Mouse (Mus musculus) stomach, embryonic 14.5 days (tissue): ENCODE measurements around the gene Cox5b. TPM values are rescaled to one million over a fixed set of nuclear protein-coding genes. Genes with fewer than 3 reads are reported as not detected.

Experiments
- ATAC-seq: fragments of 200-750 bp; cut with Nextera tagmentation; 2 replicates; pipeline ENCODE4 v1.8.0; 2017; ENCODE audit warnings: low read depth, moderate TSS enrichment; ENCODE audit not compliant: insufficient number of reproducible peaks, insufficient read depth, low FRiP score
- H3K27ac ChIP-seq: fragments of 300-500 bp; sonication (generic); 2 replicates; pipeline ENCODE4 v1.5.1; 2014; ENCODE audit warnings: mild to moderate bottlenecking, low read length, moderate library complexity, mixed read lengths
- H3K27me3 ChIP-seq: fragments of 300-500 bp; sonication (generic); 2 replicates; pipeline ENCODE4 v1.6.1; 2014; ENCODE audit warnings: low read length, control low read depth, mixed read lengths; ENCODE audit not compliant: control insufficient read depth, insufficient read depth
- H3K36me3 ChIP-seq: fragments of 300-500 bp; sonication (generic); 2 replicates; pipeline ENCODE4 v1.6.1; 2014; ENCODE audit warnings: mild to moderate bottlenecking, control low read depth, low read length, moderate library complexity, mixed read lengths; ENCODE audit not compliant: control insufficient read depth, insufficient read depth
- H3K4me1 ChIP-seq: fragments of 300-500 bp; sonication (generic); 2 replicates; pipeline ENCODE4 v1.6.1; 2014; ENCODE audit warnings: low read length, control low read depth, mixed read lengths; ENCODE audit not compliant: control insufficient read depth, insufficient read depth
- H3K4me2 ChIP-seq: fragments of 300-500 bp; sonication (generic); replicated peaks from 2 replicates; pipeline ENCODE4 v1.6.1; 2014; ENCODE audit warnings: low read depth, low read length, control low read depth
- H3K4me3 ChIP-seq: fragments of 300-500 bp; sonication (generic); 2 replicates; pipeline ENCODE4 v1.5.1; 2014; ENCODE audit warnings: low read depth, low read length, control low read depth
- H3K9ac ChIP-seq: fragments of 300-500 bp; sonication (generic); replicated peaks from 2 replicates; pipeline ENCODE4 v1.6.1; 2014; ENCODE audit warnings: low read depth, mild to moderate bottlenecking, control low read depth, low read length, moderate library complexity, mixed read lengths
- H3K9me3 ChIP-seq: fragments of 300-500 bp; sonication (generic); 2 replicates; pipeline ENCODE4 v1.6.1; 2016; ENCODE audit warnings: low read depth, low read length, control low read depth; ENCODE audit not compliant: control insufficient read depth
- WGBS: fragments of 180-500 bp; shearing (Covaris S2); extraction: QIAGEN DNeasy Blood & Tissue Kit; methylation state at CpG from one replicate; pipeline ENCODE4 v1.1.7; 2014; 5-methylcytosine and 5-hydroxymethylcytosine counted together
- microRNA-seq: library from miRNA; unstranded; fragments of <30 nt; microRNA quantifications from one replicate; pipeline ENCODE4, GENCODE M21; 2016
- polyA plus RNA-seq: library from polyadenylated mRNA; unstranded; fragments of >200 nt; fragmentation: Nextera tagmentation; extraction: Ambion mirVana; gene quantifications from 2 replicates; pipeline ENCODE4 v1.2.1, GENCODE M21; 2014

The Cox5b gene
- polyA plus RNA-seq, 1 experiment from 2014 or later, result 651 TPM

DNA sequence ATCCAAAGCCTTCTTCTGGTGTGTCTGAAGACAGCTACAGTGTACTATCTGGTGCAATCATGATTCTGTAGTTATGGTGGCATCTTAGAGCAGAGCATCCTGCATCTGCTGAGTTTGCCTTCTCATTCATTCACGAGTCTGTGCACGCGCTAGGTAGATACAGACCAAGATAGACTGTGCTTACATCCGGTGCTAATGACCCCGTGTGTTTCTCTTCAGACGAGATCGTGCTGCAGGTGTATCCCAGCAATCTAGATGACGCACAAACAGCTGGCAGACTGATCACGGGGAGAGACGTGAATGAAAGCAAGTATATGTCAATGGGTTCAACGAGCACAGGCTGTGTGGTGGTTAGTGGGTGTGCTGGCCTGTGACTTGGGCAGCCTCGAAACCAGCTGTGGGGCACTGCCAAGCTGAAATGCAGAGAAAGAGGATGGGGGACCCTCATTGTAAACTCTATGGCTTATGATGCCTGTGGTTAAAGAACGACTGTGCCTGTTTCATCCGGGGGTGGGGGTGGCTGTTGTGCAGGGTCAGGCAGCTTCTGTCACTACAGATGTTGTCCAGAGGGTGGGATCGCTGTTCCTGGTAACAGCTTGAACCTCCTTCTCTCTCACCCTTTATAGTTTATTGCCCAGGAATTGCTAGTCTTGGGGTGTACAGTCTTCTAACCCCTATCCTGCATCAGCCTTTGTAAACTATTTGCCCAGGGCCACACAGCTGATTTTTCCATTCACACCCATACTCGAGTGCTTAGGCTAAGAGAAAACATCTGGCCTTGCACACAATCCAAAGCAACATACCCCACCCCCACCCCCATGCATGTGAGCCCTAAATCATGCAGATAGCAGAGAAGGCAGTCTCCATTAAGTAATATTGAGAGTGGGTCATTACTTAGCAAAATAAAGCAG lies 32.2 kb downstream of the Cox5b start:
- no peak overlapping the region for H3K27ac ChIP-seq

DNA sequence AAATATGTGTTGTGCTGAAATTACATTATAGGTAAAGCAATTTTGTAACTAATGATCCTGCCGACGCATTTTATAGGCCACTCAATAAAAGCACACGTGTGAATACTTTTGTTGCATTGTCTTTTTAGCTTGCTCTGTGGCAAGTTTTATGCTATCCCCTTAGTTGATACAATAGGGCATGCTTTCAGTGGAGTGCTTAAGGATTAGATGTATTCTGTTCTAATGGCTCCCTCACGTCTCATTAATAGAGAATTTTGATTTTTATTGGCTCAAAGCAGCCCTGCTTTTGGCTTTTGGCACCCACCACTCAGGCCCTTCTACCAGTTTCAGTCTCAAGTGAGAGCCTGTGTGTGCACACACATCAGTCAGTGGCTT lies 32.8 kb downstream of the Cox5b start:
- Histone ChIP-seq H3K27ac (no peak overlapping the region), H3K4me3 (no peak overlapping the region), H3K9me3 (no peaks in the 10 kb centered on the region), H3K36me3 (no peaks in the 10 kb centered on the region), H3K9ac (no peak overlapping the region), H3K27me3 (no peaks in the 10 kb centered on the region), H3K4me2 (no peak overlapping the region), H3K4me1 (0 out of 2 replicates have a peak, but pooled peaks cover 5% of the 10 kb centered on the region)
- 69% methylated on average over 4 of the region's 4 CpGs for WGBS
- ATAC-seq, result no peak

More for the DNA sequence above, 32.2 kb downstream of the Cox5b start:
- Histone ChIP-seq H3K4me3 (no peak overlapping the region), H3K9ac (no peak overlapping the region), H3K27me3 (no peaks in the 10 kb centered on the region), H3K4me2 (no peak overlapping the region), H3K36me3 (no peaks in the 10 kb centered on the region), H3K4me1 (0 out of 2 replicates have a peak, but pooled peaks cover 5% of the 10 kb centered on the region), H3K9me3 (no peaks in the 10 kb centered on the region)
- ATAC-seq, result no peak
- 60% methylated on average over 16 of the region's 16 CpGs for WGBS

DNA sequence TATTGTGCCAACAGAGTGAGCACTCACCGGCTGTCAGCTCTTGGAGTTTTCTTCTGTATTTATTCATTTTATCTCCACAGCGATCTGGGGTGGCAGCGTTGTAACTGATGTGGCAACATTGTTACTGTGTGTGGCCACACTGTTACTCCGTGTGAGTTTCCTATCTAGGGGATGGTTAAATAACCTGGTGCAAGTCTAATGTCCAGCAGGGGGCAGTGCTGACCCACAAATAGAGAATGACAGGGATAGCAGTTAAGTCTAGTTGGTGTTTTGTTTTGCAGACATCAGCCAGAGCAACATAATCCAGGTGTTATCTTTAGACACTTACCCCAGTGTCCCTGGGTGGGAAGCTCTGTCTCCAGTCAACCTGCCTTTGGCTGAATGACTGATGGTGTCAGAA lies 46.1 kb downstream of the Cox5b start:
- Histone ChIP-seq H3K27me3 (no peaks in the 10 kb centered on the region), H3K4me2 (no peak overlapping the region), H3K9ac (no peak overlapping the region), H3K27ac (no peak overlapping the region), H3K4me3 (no peak overlapping the region), H3K4me1 (no peaks in the 10 kb centered on the region), H3K9me3 (no peaks in the 10 kb centered on the region), H3K36me3 (no peaks in the 10 kb centered on the region)
- ATAC-seq, result no peak
- 12% methylated on average over 4 of the region's 4 CpGs for WGBS

DNA sequence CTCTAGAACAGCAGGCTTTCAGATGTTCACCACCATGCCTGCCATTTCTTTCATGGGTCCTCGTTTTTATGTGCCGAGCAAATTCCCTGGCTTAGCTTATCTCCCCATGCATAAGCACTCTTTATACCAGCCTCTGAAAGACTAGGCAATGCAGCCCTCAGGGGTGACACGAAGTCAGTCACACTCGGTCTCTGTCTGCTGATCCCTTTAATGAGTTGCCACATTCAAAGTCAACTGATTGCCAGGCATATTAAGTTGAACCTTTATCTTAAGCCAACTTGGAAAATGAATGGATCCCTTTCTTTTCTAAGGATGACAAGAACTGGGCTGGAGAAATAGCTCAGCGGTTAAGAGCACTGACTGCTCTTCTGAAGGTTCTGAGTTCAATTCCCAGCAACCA lies 48.0 kb downstream of the Cox5b start:
- Histone ChIP-seq H3K9me3 (no peaks in the 10 kb centered on the region), H3K27me3 (no peaks in the 10 kb centered on the region), H3K27ac (no peak overlapping the region), H3K4me3 (no peak overlapping the region), H3K9ac (no peak overlapping the region), H3K4me1 (no peaks in the 10 kb centered on the region), H3K4me2 (no peak overlapping the region), H3K36me3 (no peaks in the 10 kb centered on the region)
- 78% methylated on average over 5 of the region's 5 CpGs for WGBS
- ATAC-seq, result no peak

DNA sequence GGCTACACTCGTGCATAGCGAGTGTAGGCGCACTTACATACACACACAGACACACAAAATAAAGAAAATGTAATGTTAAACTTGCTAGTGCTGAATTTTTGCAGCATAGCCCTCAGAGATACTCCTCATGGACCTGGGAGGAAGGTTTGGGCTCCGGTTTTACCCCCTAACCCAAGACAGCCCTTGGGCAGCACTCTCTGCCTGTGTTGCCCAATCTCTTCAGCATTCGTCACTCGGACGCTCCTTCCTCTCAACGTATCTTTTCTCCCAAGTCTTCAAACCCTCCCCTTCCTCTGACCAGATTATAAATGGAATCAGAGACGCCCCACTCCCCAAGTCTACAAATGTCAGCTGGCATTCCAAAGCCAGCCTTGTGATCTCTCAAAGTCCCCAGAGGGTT lies 51.8 kb downstream of the Cox5b start:
- H3K9ac ChIP-seq, result no peak overlapping the region
- no peak for ATAC-seq
- WGBS, result 72% methylated on average over 9 of the region's 9 CpGs
- H3K27me3 ChIP-seq, result no peaks in the 10 kb centered on the region
- no peaks in the 10 kb centered on the region for H3K9me3 ChIP-seq
- no peaks in the 10 kb centered on the region for H3K36me3 ChIP-seq
- H3K4me2 ChIP-seq, result no peak overlapping the region
- H3K27ac ChIP-seq, result no peak overlapping the region
- H3K4me3 ChIP-seq, result no peak overlapping the region
- no peaks in the 10 kb centered on the region for H3K4me1 ChIP-seq

Small RNA genes within 50 kb of the gene (microRNA-seq; reads per million reads assigned to microRNA genes)
- not detected for gene Gm24133

Other genes with a start within 250 kb of the Cox5b start
- 31.9 and 35.0 TPM in 2 replicates for gene Lman2l, start 246.2 kb upstream of the Cox5b start, polyA plus RNA-seq
- gene Cnnm4, start 219.8 kb upstream of the Cox5b start, polyA plus RNA-seq, result 14.1 and 14.4 TPM in 2 replicates
- gene Cnnm3, start 179.6 kb upstream of the Cox5b start, polyA plus RNA-seq, result 6.2 and 8.4 TPM in 2 replicates
- 16.8 and 19.4 TPM in 2 replicates for gene Ankrd23, start 154.6 kb upstream of the Cox5b start, polyA plus RNA-seq
- 0.39 TPM in 1 of 2 replicates, not detected in the other for gene Gm42417, start 152.0 kb upstream of the Cox5b start, polyA plus RNA-seq
- gene Ankrd39, start 144.0 kb upstream of the Cox5b start, polyA plus RNA-seq, result 26.2 and 30.4 TPM in 2 replicates
- 4.2 and 4.3 TPM in 2 replicates for gene Sema4c, start 133.1 kb upstream of the Cox5b start, polyA plus RNA-seq
- 0.74 and 1.1 TPM in 2 replicates for gene Fam178b, start 8.3 kb upstream of the Cox5b start, polyA plus RNA-seq
- gene 4933424G06Rik, start 18.7 kb downstream of the Cox5b start, polyA plus RNA-seq, result not detected in 2 replicates
- 86.9 and 91.3 TPM in 2 replicates for gene Actr1b, start 23.0 kb downstream of the Cox5b start, polyA plus RNA-seq
- gene Zap70, start 70.3 kb downstream of the Cox5b start, polyA plus RNA-seq, result 0.29 and 0.78 TPM in 2 replicates